Mouse (Mus musculus) CH12.LX (cell line): Measurements from ENCODE around the gene Gramd1b. TPM values are rescaled to one million over a fixed set of nuclear protein-coding genes. Genes with fewer than 3 reads are reported as not detected.
A peak's percentile ranks its signal among the peaks of the same experiment; 100 is the strongest.

ENCODE experiments used
- DNase-seq: peaks from one replicate; pipeline ENCODE4 v3.0.0-alpha.2; 2013; ENCODE audit errors: extremely low read depth
- H3K27ac ChIP-seq: 2 replicates; pipeline ENCODE4 v1.5.1; 2012; ENCODE audit warnings: low read depth, mild to moderate bottlenecking, control low read depth, moderate library complexity; ENCODE audit not compliant: insufficient read depth
- H3K27me3 ChIP-seq: replicated peaks from 2 replicates; pipeline ENCODE3; 2012; ENCODE audit warnings: inconsistent platforms
- H3K36me3 ChIP-seq, 2 experiments: replicated peaks in 1 of 2; 2 replicates each; pipeline versions ENCODE3 to v1.6.1; 2012; ENCODE audit warnings: inconsistent platforms in 1 of 2, low read length in 1 of 2, mild to moderate bottlenecking in 1 of 2, mixed read lengths in 1 of 2, moderate library complexity in 1 of 2; ENCODE audit not compliant: control insufficient read depth in 1 of 2, insufficient read depth in 1 of 2
- H3K4me1 ChIP-seq, 2 experiments: 2 replicates each; pipeline ENCODE4 v1.6.1; 2012; ENCODE audit warnings: inconsistent platforms in 1 of 2, moderate library complexity in 1 of 2; ENCODE audit not compliant: insufficient read depth in 2 of 2, control insufficient read depth in 1 of 2
- H3K4me2 ChIP-seq: 2 replicates; pipeline ENCODE4 v1.6.1; 2012; ENCODE audit warnings: low read depth, mild to moderate bottlenecking, control low read depth; ENCODE audit not compliant: poor library complexity, insufficient read depth, severe bottlenecking
- H3K4me3 ChIP-seq, 3 experiments: fragments of 150-350 bp in 1 of 3; sonication (generic) in 1 of 3; replicated peaks in 1 of 3; 2 replicates each; pipeline versions ENCODE3 to v1.5.1; 2011 to 2012; ENCODE audit warnings: low read depth in 2 of 3, low read length in 2 of 3, mild to moderate bottlenecking in 2 of 3, moderate library complexity in 2 of 3, control low read depth in 1 of 3, improper control_type of control experiment in 1 of 3, inconsistent platforms in 1 of 3, mixed read lengths in 1 of 3; ENCODE audit not compliant: poor library complexity in 1 of 3
- H3K79me2 ChIP-seq: replicated peaks from 2 replicates; pipeline ENCODE4 v1.6.1; 2012; ENCODE audit warnings: mild to moderate bottlenecking, moderate library complexity; ENCODE audit not compliant: control insufficient read depth, poor library complexity, insufficient read depth, severe bottlenecking; ENCODE audit errors: extremely low read depth
- H3K9ac ChIP-seq: 2 replicates; pipeline ENCODE4 v1.6.1; 2012; ENCODE audit warnings: low read depth, mild to moderate bottlenecking, control low read depth, moderate library complexity; ENCODE audit not compliant: insufficient read depth
- H3K9me3 ChIP-seq: replicated peaks from 2 replicates; pipeline ENCODE3; 2012; ENCODE audit warnings: low read length, inconsistent platforms, mixed read lengths
- BHLHE40 ChIP-seq: IDR thresholded peaks from 2 replicates; pipeline ENCODE4 v1.6.1; 2011; ENCODE audit warnings: mild to moderate bottlenecking, low read depth, low read length, improper control_type of control experiment
- CHD1 ChIP-seq: IDR thresholded peaks from 2 replicates; pipeline ENCODE4 v1.6.1; 2012; ENCODE audit warnings: low read depth, low read length, improper control_type of control experiment, inconsistent platforms
- CHD2 ChIP-seq: IDR thresholded peaks from 2 replicates; pipeline ENCODE4 v1.6.1; 2011; ENCODE audit warnings: low read length, improper control_type of control experiment
- CTCF ChIP-seq, 2 experiments: IDR thresholded peaks in 1 of 2; conservative IDR thresholded peaks in 1 of 2; 2 replicates each; pipeline ENCODE4 v1.5.1; 2011 to 2012; ENCODE audit warnings: low read depth in 2 of 2, low read length in 2 of 2, improper control_type of control experiment in 1 of 2, inconsistent platforms in 1 of 2, mild to moderate bottlenecking in 1 of 2, moderate library complexity in 1 of 2
- EP300 ChIP-seq: IDR thresholded peaks from 2 replicates; pipeline ENCODE4 v1.6.1; 2011; ENCODE audit warnings: low read length, improper control_type of control experiment
- GABPA ChIP-seq: IDR thresholded peaks from 2 replicates; pipeline ENCODE4 v1.6.1; 2012; ENCODE audit warnings: low read depth, low read length, improper control_type of control experiment, inconsistent platforms; ENCODE audit not compliant: insufficient replicate concordance
- JUND ChIP-seq: conservative IDR thresholded peaks from 2 replicates; pipeline ENCODE4 v1.6.1; 2011; ENCODE audit warnings: low read depth, low read length, improper control_type of control experiment
- MAZ ChIP-seq: IDR thresholded peaks from 2 replicates; pipeline ENCODE4 v1.6.1; 2012; ENCODE audit warnings: low read depth, mild to moderate bottlenecking, inconsistent platforms, low read length, improper control_type of control experiment, moderate library complexity
- MEF2A ChIP-seq: IDR thresholded peaks from 2 replicates; pipeline ENCODE4 v1.6.1; 2014; ENCODE audit warnings: low read depth, mild to moderate bottlenecking, inconsistent platforms, low read length, improper control_type of control experiment, borderline replicate concordance
- MYC ChIP-seq: IDR thresholded peaks from 2 replicates; pipeline ENCODE4 v1.6.1; 2011; ENCODE audit warnings: low read depth, mild to moderate bottlenecking, improper control_type of control experiment, low read length
- NELFE ChIP-seq: IDR thresholded peaks from 2 replicates; pipeline ENCODE4 v1.6.1; 2011; ENCODE audit warnings: low read depth, low read length, improper control_type of control experiment
- NRF1 ChIP-seq: IDR thresholded peaks from 2 replicates; pipeline ENCODE4 v1.6.1; 2014; ENCODE audit warnings: low read depth, mild to moderate bottlenecking, inconsistent platforms, low read length, improper control_type of control experiment, moderate library complexity
- POLR2A ChIP-seq: IDR thresholded peaks from 2 replicates; pipeline ENCODE4 v1.6.1; 2011; ENCODE audit warnings: low read depth, mild to moderate bottlenecking, improper control_type of control experiment, low read length
- POLR2AphosphoS2 ChIP-seq: IDR thresholded peaks from 2 replicates; pipeline ENCODE4 v1.6.1; 2011; ENCODE audit warnings: low read depth, low read length, improper control_type of control experiment
- RAD21 ChIP-seq: IDR thresholded peaks from 2 replicates; pipeline ENCODE4 v1.6.1; 2011; ENCODE audit warnings: low read depth, mild to moderate bottlenecking, low read length, improper control_type of control experiment, moderate library complexity
- SMC3 ChIP-seq: IDR thresholded peaks from 2 replicates; pipeline ENCODE4 v1.6.1; 2011; ENCODE audit warnings: low read depth, low read length, improper control_type of control experiment
- TCF12 ChIP-seq: IDR thresholded peaks from 2 replicates; pipeline ENCODE4 v1.6.1; 2014; ENCODE audit warnings: low read depth, mild to moderate bottlenecking, inconsistent platforms, low read length, improper control_type of control experiment
- USF1 ChIP-seq: IDR thresholded peaks from 2 replicates; pipeline ENCODE4 v1.6.1; 2014; ENCODE audit warnings: low read depth, mild to moderate bottlenecking, inconsistent platforms, low read length, improper control_type of control experiment
- ZC3H11A ChIP-seq: IDR thresholded peaks from 2 replicates; pipeline ENCODE4 v1.6.1; 2012; ENCODE audit warnings: low read depth, mild to moderate bottlenecking, inconsistent platforms, low read length, improper control_type of control experiment
- ZKSCAN1 ChIP-seq: IDR thresholded peaks from 2 replicates; pipeline ENCODE4 v1.6.1; 2012; ENCODE audit warnings: low read depth, inconsistent platforms, low read length, improper control_type of control experiment, borderline replicate concordance
- ZMIZ1 ChIP-seq: IDR thresholded peaks from 2 replicates; pipeline ENCODE4 v1.6.1; 2012; ENCODE audit warnings: low read depth, mild to moderate bottlenecking, inconsistent platforms, low read length, improper control_type of control experiment
- dilution Hi-C: fragments of 300-500 bp; cut with MboI; formaldehyde crosslinking; loops from 2 replicates; pipeline ENCODE4 v1.14.3; 2020; ENCODE audit warnings: low sequenced_read_pairs; ENCODE audit not compliant: extremely low pct_unique_long_range_greater_than_20kb, extremely low pct_ligation_motif_present
- in situ Hi-C: fragments of 300-500 bp; cut with MboI; formaldehyde crosslinking; loops from 3 replicates; pipeline ENCODE4 v1.14.3; 2019; ENCODE audit warnings: low sequenced_read_pairs, low pct_ligation_motif_present, low pct_unique_long_range_greater_than_20kb, mixed read lengths
- polyA plus RNA-seq: library from polyadenylated mRNA; unstranded; fragments of >175 nt; gene quantifications from 2 replicates; pipeline ENCODE4 v1.2.1, GENCODE M21; 2012; ENCODE audit warnings: low read depth; ENCODE audit not compliant: insufficient read length
- total RNA-seq, 2 experiments: library from RNA; depleted of rRNA; stranded (reverse); fragments of 300-350 nt in 1 of 2; fragments of >200 nt in 1 of 2; gene quantifications; 2 replicates each; pipeline ENCODE4 v1.2.3; 2012 to 2014

Gramd1b gene
- total and polyA plus RNA-seq, 3 experiments, result 13.3 to 40.8 (median 16.7) TPM

DNA sequence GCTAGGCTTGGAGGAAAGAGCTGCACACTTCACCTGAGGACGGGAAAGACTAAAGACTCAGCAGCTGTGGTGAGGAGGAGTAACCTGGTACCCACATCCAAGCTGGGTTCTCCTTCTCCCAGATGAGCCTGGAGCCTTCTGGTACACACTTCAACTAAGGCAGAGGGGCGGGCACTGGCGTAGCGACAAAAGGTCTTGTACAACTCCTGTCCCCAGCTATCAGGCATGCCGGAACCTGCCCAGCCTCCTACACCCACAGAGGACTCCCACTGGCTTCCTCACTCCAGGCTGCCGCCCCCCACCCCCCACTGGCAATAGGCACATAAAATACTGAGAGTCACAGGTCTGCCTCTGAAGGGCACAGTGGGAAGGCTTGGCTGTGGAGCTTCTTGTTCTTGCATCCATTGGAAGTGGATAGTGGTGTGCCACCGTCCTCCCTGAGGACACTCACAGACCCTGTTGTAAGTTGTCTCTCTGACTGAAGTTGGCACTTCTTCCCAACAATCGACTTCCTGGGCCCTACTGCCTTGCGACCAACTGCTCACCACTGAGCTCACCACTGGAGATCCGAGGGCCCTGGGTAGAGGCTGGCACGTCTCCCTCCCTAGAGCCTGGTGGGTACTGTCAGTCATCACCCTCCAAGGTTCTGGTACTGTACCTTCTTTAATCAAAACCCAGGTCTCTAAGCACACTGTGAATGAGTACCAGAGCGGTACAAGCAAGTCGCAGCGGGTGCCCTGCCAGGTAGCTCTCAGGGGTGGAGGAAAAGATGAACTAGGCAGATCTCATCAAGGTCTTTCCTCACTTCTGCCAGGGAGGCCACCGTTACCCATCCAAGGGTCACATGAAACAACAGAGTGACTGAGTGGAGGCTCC is 199.5 kb downstream of the Gramd1b start:
- H3K4me1 ChIP-seq, result peaks cover 10 to 41% of the 10 kb centered on the region in 2 experiments
- H3K9me3 ChIP-seq, result no peaks in the 10 kb centered on the region
- H3K79me2 ChIP-seq, result no peaks in the 10 kb centered on the region
- no peak overlapping the region for H3K4me2 ChIP-seq
- no peaks in the 10 kb centered on the region for H3K27me3 ChIP-seq
- no peak overlapping the region for H3K27ac ChIP-seq
- TF ChIP-seq CHD2 (no peak), MYC (no peak), MAZ (no peak), GABPA (no peak), POLR2A (no peak), TCF12 (no peak), ZKSCAN1 (no peak), EP300 (no peak), POLR2AphosphoS2 (no peak), MEF2A (no peak), NRF1 (no peak), JUND (no peak), ZMIZ1 (no peak), NELFE (no peak), CHD1 (no peak), RAD21 (no peak), BHLHE40 (no peak)
- DNase-seq, result no peak
- in situ Hi-C loops, result no loop called here
- dilution Hi-C loops, result no loop called here
- H3K4me3 ChIP-seq, result no peak overlapping the region
- peaks cover 21 to 76% of the 10 kb centered on the region in 2 experiments for H3K36me3 ChIP-seq
- H3K9ac ChIP-seq, result no peak overlapping the region

DNA sequence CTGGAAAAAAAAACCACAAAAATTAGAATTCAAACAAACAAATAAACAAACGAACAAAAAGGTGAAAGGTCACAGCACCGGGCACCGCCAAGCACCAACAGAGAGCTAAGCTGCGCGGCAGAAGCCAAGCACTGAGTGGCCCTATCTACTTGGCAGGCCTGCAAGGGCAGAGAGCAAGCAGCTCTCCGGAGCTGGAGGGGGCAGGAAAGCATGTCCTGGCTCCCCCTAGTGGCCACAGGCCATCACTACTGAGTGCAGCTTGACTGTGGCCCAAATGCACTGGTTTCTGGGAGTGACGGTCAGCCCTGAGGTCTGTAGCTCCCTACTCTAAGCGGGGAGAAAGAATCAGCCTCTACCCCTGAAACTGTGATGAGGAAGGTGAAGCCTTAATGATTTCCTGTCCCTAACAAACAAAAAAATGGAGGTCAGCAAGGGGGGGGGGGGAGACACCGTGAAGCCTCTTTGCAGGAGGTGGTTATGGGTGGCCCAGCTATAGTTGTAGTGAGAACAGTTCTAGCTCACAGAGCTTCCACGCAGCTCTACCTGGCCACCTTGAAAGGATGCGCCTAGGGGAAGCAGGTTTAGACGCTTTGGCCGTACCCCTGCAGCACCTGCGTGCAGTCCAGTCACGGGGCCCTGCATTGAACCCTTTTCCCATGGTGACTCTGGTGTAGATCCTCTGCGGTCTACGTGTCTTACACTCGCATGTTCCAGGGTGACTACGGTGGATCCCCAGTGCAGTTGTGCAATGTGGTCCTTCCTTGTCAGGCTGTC is 200.4 kb downstream of the Gramd1b start:
- no peak overlapping the region for H3K4me3 ChIP-seq
- peaks cover 23 to 82% of the 10 kb centered on the region in 2 experiments for H3K36me3 ChIP-seq
- no peak for TF ChIP-seq MAZ
- peak; percentile 78 to 92 for TF ChIP-seq CTCF (conservative IDR thresholded peaks at IDR 0.05 in 1 of 2, IDR thresholded peaks at IDR 0.05 in 1 of 2; ENCODE audit: low read depth in 2 of 2, low read length in 2 of 2)
- peak; percentile 59; the same call in 1 of the 2 replicates for TF ChIP-seq ZC3H11A
- peak; percentile 81 for TF ChIP-seq RAD21
- TF ChIP-seq USF1, result no peak
- TF ChIP-seq TCF12, result 0 out of 2 replicates have a peak, but pooled peaks have one; percentile 24
- peak; percentile 95 for TF ChIP-seq SMC3
- no peaks in the 10 kb centered on the region for H3K27me3 ChIP-seq
- dilution Hi-C loops (no loop called here), in situ Hi-C loops (no loop called here)
- H3K4me1 ChIP-seq, result peaks cover 10 to 38% of the 10 kb centered on the region in 2 experiments
- no peak overlapping the region for H3K4me2 ChIP-seq
- H3K79me2 ChIP-seq, result no peaks in the 10 kb centered on the region
- H3K27ac ChIP-seq, result no peak overlapping the region
- DNase-seq, result peak; percentile 76
- no peaks in the 10 kb centered on the region for H3K9me3 ChIP-seq
- H3K9ac ChIP-seq, result no peak overlapping the region
